Mouse (Mus musculus) R1 (cell line): Measurements from ENCODE around the gene Atxn3.
"Not testable (repeated sequence)": the region's sequence is repeated elsewhere in the genome, so short reads cannot be mapped to it uniquely, and the experiment has no call there.

Source experiments
- DNase-seq: peaks from one replicate; pipeline ENCODE4 v3.0.0-alpha.2; 2018; ENCODE audit warnings: low read depth, low spot score

Gene Atxn3

GRCm38 (mm10) chr12:101957942-101958544 lies at the start of gene Atxn3:
Gene Atxn3 (minus strand): TSS chr12:101958246.
- peak; percentile 93 for DNase-seq

DNA sequence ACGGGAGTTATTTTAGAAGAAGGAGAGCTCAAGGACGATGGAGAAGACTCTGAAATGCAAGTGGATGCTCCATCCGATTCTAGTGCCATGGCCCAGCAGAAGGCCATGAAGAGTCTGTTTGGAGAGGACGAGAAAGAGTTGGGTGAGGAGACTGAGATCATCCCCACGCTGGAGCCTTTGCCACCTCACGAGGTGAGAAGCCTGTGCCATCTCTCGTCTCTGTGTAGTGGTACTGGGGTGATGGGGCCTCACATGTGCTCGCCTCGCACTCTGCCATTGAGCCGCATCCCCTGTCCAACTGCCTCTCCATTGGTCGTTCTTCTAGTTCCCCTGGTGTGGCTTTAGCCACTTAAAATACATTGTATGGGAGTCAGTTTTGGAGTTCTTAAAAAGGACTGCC lies 42.7 kb upstream of the Atxn3 start:
- no peak for DNase-seq

DNA sequence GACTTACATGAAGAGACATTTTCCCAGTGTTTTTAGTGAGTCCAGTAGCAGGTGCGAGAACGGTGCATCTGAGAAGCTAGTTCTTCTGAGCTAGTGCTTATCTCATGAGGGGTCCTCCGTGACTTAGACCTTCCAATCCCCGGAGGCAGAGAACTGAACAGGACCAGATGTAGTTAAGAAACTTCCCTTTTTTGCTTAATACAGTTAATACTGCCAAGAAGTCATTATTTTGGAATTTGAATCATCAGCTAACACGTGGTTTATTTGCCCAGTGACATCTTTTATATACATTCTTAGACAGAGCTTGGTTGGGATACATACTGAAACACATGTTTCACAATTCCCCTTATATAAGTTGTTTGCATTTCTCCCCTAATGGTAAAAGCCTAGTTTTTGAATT lies 40.9 kb upstream of the Atxn3 start:
- no peak for DNase-seq

- no peak for DNase-seq
Observed at GRCm38 (mm10) chr12:101994576-101995467, 36.8 kb upstream of the Atxn3 start.

GRCm38 (mm10) chr12:101987659-101988058 lies 29.6 kb upstream of the Atxn3 start:
- no peak for DNase-seq

GRCm38 (mm10) chr12:101985110-101985509 lies 27.1 kb upstream of the Atxn3 start:
- DNase-seq, result peak; percentile 25

DNA sequence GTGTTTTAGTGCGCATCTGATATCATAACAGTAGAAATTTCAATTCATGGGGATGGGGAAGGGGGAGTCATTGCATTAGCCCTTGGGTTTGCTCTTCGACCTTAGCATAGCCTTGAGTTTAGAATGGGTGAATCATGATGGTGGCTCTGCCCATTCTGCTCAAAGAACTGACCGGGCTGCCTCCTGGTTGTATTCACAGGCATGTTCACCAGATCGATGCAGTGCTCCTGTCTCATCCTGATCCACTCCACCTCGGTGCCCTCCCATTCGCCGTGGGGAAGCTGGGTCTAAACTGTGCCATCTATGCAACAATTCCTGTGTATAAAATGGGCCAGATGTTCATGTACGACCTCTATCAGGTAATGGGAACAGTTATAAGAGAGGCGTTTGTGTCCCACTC lies 24.9 kb upstream of the Atxn3 start:
- DNase-seq, result no peak

GRCm38 (mm10) chr12:101981559-101981958 lies 23.5 kb upstream of the Atxn3 start:
- DNase-seq, result no peak

- DNase-seq, result no peak
Observed at GRCm38 (mm10) chr12:101980266-101980665, 22.2 kb upstream of the Atxn3 start.

DNA sequence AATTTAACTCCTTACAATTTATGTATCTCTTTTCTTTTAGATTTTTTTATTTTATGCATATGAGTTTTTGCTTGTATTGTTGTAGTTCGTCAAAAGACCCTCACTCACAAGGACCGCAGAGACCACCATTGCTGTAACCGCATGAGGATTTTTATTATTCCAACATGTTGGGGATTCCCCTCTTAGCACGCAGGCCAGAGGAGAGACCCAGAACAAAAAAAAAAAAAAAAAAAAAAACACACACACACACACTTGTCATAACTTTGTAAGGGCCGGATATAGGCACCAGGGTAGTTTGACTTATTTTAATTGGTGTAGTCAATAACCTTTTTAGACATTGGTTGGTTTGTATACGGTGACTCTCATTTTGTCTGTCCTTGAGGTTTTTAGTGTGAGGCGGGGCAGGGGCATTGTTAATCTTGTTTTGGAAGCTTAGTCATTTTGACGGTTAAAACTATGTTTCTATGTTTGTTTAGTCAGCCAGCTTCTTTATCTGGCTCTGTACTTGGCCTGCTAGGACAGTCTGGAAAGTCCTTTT lies 21.2 kb upstream of the Atxn3 start:
- DNase-seq, result no peak

GRCm38 (mm10) chr12:101978588-101978987 lies 20.5 kb upstream of the Atxn3 start:
- no peak for DNase-seq

DNA sequence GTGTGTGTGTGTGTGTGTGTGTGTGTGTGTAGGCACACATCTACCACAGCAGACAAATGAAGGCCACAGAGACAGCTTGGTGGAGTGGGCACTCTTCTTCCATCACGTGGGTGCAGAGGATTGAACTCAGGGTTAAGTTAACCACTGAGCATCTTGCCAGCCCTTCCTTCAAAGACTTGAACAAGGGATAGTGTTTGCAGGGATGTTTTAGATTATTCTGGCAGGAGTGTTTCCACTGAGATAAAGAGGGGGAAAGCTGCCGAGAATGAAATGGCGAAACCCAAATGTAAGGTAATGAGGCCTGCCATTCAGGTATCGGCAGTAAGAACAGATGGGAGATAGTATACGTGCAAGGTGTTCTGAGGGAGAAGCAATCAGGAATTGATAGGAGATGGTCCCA lies 20.1 kb upstream of the Atxn3 start:
- DNase-seq, result no peak

GRCm38 (mm10) chr12:101977404-101977915 lies 19.4 kb upstream of the Atxn3 start:
- no peak for DNase-seq

DNA sequence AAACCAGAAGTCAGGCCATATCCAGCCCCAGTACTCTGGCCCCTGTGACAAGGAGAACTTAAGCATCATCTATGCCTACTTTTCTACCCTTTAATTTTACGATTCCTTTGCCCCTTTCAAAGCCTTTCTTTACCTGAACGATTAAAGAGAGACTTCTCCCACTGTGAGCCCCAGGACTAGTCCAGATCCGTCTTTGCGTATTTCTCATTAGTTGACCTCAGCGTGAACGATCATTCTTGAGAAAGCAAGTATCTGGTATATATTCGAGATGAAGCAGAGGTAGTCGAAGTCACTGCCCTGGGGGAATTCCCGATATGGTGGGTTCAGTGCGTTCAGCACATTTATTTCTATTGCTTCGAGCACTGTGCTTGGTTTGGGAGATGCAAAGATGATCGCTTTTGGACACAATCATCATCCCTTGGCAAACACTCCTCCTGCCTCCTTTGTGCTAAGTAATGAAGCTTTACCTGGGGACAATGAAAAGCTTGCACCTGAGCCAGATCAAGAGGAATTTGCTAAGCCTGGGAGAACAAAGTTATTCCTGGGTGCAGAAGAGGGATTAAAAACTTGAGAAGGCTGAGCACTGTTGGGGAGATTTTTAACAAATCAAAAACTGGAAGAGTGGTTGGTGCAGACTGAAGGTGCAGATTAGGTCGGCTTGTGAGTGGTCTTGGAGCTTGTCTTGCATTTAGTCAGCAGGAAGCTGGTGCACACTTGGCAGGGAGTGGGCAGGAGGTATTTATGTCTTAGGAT lies 18.8 kb upstream of the Atxn3 start:
- no peak for DNase-seq

DNA sequence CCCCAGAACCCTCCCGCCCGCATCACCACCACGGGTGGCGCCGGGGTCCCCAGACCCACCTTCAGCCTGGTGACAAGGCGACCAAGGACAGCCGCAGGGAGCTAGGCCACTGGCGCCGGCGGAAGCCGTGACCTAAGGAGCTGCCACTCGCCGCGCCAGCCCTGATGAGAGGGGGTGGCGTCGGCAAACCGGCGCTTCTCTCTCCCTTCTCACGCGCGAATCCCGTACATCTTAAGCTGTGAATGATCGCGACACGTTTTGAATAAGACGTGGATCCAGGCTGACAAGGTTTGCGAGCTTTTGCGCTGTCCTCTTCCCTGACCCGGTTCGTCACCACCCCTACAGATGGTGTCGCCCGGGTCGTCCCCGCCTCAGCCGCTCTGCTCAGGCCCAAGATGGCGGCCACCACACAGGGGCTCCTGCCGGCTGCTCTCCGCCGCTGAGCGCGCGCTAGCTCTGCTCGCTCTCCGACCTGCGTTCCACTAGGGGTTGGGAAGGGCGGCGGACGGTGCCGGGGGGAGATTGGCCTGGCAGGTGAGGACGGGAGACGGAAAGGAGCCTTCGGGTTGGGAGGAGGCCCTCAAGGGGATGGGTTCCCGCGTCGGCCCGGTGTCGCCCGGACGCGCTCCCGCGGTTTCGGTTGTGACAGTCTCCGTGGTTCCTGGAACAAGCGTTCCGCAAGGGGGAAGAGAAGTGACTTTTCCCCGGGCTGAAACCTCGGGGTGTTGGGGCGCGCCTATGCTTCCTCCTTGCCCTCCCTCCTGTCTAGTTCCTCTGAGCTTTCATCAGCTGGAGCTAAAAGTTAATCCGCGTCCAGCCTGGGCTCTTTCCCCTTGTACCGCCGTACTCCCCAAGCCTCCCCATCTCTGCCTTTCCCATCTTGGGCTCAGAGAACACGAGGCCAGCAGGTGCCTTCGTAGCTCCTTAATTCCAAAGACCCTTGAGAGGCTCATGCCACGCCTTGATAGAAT lies 17.8 kb upstream of the Atxn3 start, which contains the start of gene Cpsf2:
Gene Cpsf2, plus strand, starts transcription at position 388 of the 971 bp plus-strand sequence.
- DNase-seq, result peak; percentile 87

DNA sequence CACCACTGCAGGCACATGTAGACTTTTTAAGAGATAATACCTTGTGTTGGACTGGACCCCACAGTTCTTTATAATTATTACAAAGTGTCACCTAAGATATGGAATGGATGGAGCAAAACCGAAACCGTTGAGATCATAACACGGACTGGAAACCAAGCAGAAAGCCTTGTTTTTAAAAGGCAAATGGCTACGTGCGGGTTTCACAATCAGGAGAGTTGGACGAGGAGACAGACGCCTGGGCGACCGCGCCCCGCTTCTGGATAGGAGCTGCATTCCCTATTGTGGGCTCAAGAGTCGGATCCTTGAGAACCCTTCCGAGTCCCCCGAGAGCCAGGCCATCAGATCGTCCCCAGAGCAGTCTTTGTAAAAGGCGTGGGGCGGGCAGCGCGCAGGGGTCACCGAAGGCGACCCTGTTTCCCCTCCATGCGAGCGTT lies 17.1 kb upstream of the Atxn3 start:
- DNase-seq, result peak; percentile 87

GRCm38 (mm10) chr12:101974571-101974970 lies 16.5 kb upstream of the Atxn3 start:
- DNase-seq, result no peak

- no peak for DNase-seq
Observed at GRCm38 (mm10) chr12:101972230-101972629, 14.2 kb upstream of the Atxn3 start.

- DNase-seq, result no peak
Observed at GRCm38 (mm10) chr12:101971311-101971710, 13.3 kb upstream of the Atxn3 start.

- DNase-seq, result not testable (repeated sequence)
Observed at GRCm38 (mm10) chr12:101958960-101959780, 1.1 kb upstream of the Atxn3 start.
